Mouse (Mus musculus) R1 (cell line): ENCODE data around the gene Cldn34b2.
"Not testable (repeated sequence)": the region's sequence is repeated elsewhere in the genome, so short reads cannot be mapped to it uniquely, and the experiment has no call there.

Experiments used
- DNase-seq: peaks from one replicate; pipeline ENCODE4 v3.0.0-alpha.2; 2018; ENCODE audit warnings: low read depth, low spot score

The Cldn34b2 gene

DNA sequence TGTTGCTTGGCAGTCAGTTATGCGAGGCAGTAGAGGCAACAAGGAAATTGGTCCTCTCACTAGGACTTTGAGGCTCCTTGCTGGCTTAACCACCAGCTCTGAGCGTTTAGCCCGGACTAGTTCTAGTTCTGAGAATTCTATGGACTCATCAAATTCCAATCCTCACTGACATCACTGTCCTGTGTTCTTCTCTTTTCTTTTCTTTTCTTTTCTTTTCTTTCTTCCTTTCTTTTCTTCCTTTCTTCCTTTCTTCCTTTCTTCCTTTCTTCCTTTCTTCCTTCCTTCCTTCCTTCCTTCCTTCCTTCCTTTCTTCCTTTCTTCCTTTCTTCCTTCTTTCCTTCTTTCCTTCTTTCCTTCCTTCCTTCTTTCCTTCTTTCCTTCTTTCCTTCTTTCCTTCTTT lies at the start of gene Cldn34b2:
Gene Cldn34b2, minus strand, starts transcription at position 101 of the 400 bp plus-strand sequence.
- DNase-seq: not testable (repeated sequence)

DNA sequence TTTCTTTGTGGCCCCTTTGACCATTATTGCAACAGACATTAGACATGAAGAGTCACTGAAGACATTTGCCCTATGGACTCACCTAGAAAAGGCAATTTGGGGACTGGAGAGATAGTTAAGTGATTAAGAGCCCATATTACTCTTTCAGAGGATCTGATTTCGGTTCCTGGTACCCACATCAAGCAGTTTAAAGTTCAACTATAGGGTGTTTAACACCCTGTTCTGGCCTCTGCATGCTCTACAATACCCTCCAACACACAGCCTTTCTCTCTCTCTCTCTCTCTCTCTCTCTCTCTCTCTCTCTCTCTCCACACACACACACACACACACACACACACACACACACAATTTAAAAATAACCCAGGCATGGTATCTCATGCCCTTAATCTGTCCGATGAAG lies 49.4 kb upstream of the Cldn34b2 start:
- no peak for DNase-seq

DNA sequence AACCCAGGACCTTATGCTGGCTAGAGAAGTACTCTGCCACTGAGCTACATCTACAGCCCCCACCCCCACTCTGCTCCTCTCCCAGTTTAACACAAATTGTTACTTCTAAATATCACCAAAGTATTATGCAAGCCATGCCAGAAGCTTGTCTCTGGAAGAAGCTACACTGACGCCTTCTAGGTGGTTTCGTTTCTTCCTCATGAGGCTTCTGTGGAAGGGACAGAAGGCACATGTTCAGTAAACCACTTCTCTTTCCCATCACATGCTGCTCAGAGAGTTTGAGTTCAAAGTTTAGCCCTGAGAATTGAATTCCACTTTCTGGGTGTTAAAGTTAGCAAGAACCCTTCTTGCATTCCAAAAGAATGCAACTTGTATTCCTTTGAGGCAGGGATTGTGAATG lies 49.0 kb upstream of the Cldn34b2 start:
- DNase-seq: no peak

DNA sequence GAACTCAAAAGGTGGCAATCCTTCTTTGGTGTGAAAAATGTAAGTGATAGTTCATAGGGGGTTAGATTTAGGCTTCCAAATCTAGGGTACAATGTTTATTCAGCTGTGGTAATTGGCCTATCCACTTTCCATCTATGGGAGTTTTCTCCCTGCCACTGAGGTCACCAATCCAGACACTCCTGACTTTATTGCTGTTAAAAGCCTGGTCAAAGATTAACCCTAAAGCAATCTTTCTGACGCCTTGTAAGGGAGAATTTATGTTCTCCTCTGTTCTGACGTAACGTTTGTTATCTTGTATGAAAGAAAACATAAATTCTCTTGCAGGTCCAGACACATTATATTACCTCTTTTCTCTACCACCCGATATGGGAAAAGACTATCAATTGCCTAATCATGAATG lies 47.4 kb upstream of the Cldn34b2 start:
- DNase-seq: no peak

DNA sequence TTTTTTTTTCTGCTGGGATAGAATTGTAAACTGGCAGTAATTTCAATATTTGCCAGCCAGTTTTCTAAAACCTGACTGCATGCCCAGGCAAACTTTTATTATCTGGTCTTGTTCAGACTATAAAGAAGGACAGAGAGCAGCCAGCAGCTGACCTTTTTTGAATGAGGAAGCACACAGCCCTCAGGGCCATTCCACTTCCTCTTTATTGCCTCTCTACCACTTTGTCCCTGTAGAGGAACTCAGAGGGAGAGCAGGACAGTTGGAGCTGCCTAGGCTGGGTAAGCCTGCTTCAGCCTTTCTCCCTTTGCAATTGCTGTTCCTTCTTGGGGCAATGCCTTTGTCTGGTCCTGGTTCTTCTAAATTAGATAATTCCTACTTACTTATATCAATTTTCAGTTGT lies 44.1 kb upstream of the Cldn34b2 start:
- DNase-seq: no peak

DNA sequence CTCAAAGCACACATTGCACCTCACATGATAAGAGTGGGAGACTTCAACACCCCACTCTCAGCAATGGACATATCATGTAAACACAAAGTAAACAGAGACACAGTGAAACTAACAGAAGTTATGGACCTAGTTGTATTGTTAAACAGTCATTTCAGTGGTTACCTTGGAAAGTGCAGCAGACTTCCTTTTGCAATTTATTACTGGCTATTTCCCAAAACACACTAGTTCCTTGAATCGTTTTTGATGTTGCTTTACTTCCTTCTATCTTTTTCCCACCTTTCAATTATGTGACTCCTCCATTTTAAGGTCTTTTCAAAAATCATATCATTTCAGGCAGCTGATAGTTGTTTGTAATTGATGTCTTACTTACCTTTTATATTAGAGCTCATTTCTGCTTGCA lies 43.5 kb upstream of the Cldn34b2 start:
- no peak for DNase-seq

DNA sequence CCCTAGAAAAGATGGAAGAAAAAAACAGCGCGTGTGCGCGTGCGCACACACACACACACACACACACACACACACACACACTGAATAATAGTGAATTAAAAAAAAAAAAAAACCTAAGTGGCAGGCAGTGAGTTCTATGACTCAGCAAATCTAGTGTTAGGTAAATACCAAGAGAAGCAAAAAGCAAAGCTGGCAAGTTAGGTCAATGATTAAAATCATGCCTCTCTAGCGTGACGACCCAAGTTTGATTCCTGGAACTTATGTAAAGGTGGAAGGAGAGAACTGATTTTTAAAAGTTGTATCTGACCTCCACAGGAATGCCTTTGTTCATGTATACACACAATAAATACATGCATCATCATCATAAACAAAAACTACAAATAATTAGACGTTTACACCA lies 41.7 kb upstream of the Cldn34b2 start:
- no peak for DNase-seq

DNA sequence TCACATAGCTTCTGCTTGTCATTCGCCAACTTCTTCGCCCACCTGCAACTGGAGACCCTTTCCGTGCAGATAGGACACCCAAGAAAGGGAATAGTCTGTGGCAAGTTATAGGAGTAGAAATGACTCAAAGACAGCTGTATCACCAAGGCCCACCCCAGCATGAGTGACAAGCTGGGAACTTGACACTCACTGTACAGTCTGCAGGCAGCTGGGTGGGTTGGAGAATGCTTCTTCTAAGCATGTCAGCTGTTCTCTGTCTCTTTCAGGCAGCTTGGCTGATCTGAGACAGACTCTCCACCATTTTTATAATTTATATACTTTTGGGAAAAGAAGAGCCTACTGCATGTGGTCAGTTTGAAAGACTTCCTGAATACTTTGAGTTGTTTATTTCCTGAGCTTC lies 39.5 kb upstream of the Cldn34b2 start:
- DNase-seq: no peak

DNA sequence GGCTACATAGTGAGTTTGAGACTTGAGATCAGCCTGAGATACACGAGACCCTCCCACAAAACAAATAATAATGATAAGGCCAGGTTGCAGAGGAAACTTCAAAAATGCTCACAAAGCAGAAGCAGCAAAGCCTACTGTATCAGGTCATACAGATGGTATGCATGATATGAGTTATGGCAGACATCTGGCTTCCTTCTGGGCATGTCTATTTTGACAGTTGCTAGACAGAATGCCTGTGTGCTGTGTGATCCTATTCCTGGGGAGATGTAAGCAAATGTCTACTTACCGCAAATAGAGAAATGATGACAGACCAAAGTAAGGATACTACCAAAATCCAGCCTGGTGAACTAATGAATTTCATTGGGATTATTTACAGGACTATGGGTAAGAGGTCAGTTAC lies 38.1 kb upstream of the Cldn34b2 start:
- no peak for DNase-seq

DNA sequence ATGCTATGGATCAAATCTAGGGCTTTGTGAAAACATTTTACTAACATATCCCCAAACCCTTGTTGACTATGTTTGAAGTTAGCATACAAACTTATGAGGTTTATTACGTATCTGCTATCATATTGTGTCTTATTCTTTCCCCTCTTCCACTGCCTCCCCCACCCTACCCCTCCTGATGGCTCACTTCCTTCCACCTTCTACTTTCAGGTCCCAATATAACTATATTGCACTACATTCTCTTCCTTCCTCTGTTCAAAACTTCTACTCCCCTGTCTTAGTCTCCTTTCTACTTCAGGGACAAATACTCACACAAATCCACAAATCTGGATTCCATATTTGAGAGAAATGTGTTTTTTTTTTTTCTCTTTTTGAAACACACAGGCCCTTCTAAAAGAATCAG lies 35.3 kb upstream of the Cldn34b2 start:
- DNase-seq: no peak

DNA sequence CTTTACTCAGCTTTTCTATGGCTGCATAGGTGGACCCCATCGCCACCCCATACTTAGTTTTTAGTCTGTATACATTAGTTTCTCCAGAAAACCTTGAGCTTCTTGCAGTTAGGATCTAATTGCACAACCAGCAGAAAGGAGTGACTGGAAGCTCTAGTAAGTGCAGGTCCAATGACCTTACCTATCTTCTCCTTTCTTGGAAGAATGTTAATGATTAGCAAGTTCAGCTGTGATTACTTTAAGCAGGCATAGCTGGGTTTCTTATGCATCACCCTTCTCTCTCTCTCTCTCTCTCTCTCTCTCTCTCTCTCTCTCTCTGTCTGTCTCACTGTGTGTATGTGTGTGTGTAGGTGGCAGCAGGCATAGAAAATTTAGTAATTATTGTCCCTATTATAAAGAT lies 23.7 kb upstream of the Cldn34b2 start:
- DNase-seq: no peak

DNA sequence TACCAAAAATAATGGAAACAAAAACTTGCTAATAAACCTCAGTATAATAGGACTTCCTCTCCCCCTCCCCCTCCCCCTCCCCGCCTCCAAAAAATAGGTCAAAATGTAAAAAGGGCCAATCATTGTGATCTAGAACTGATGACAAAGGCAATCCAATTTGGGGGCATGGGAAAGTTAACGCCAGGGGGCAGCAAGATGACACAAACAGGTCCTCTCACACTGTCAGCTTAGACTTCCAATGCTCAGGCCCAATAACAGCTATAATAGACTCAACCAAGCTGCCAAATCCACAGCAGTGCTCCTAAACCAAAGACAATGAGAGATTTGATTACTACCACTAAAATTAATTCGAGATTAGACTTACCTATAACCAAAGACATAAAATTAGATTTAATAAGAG lies 16.5 kb upstream of the Cldn34b2 start:
- peak; percentile 21 for DNase-seq

DNA sequence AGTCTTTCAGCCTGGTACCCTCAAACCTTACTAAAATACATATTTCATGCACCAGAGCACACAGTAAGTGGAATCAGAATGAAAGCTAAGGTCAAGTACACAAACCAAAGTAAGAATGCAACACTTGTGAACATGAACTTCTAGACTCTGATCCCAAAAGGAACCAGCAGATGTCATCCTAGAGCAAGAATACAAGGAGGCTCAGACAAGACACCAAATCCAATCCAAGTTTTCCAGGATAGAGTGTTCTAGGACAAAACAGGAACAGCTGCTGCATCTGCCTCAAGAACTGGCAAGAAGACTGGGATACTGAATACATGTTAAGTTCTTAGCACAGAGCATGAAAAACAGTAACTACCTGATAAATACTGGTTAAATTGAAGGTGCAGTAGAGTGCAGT lies 30.2 kb downstream of the Cldn34b2 start:
- DNase-seq: peak; percentile 8

DNA sequence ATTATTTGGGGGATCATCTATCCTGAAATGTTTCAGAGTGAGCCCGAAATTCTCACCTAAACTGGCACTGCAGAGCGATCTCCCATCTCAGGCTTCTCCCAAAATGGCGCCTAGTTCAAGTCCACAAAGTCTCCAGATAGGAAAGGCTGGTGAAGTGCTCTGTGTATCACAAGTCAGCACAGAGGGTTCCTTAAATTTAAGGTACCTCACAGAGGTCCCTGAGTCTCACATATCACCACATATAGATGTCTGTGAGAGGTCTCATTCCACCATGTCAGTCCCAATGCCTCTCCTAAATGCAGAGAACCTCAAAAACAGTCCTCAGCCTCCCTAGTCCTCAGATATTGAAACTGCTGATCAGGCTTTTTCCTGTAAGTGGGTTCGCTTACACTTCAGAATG lies 34.6 kb downstream of the Cldn34b2 start, which contains the start of gene Magea2:
Gene Magea2, minus strand, starts transcription at position 101 of the 400 bp plus-strand sequence.
- DNase-seq: not testable (repeated sequence)

DNA sequence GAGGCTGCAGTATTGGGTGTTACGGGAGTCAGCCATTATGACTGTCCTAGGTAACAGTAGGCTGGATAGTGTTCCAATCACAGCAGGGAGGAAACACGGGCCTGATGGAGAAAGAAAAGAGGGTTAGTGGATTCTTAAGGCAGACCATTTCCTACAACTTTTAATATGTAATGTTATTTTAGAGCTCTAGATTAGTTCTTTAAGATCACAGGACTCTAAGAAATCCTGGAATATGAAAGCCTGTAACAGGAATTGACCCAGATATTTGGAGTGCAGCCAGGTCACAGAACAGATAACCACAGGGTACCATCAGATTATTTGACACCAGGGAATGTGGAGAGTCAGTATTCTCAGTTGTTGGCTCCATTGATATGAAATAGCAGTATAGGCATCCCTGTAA lies 38.5 kb downstream of the Cldn34b2 start, which contains the start of gene Magea1:
Gene Magea1, minus strand, starts transcription at position 101 of the 400 bp plus-strand sequence.
- not testable (repeated sequence) for DNase-seq
